Mouse (Mus musculus): Measurements from ENCODE around the gene Fbxw14.
"Not testable (repeated sequence)": the region's sequence is repeated elsewhere in the genome, so short reads cannot be mapped to it uniquely, and the experiment has no call there.

Gene Fbxw14

GRCm38 (mm10) chr9:109287576-109287975, at the start of gene Fbxw14:
TSS of gene Fbxw14 (minus strand) at chr9:109287676.
- not testable (repeated sequence) for DNase-seq (ENCODE audit: low spot score)

DNA sequence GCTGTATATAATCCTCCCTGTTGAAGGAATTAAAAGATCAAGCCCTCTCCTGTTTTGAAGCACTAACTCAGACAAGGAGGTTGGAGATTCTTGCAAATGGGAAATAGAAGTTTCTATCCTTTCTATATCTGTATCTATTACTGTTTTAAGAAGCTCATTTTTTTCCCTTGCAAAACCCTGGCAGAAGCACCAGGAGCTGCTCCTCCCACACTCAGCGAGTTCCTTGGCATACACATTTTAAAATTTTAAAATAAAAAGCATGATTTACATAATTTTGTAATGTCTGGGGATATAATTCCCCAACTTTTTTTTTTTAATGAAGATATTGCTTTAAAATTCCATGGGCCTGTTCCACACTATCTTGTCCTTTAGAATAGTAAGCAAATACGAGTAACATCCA, 24.4 kb downstream of the Fbxw14 start:
- no peak for DNase-seq (ENCODE audit: low spot score)

DNA sequence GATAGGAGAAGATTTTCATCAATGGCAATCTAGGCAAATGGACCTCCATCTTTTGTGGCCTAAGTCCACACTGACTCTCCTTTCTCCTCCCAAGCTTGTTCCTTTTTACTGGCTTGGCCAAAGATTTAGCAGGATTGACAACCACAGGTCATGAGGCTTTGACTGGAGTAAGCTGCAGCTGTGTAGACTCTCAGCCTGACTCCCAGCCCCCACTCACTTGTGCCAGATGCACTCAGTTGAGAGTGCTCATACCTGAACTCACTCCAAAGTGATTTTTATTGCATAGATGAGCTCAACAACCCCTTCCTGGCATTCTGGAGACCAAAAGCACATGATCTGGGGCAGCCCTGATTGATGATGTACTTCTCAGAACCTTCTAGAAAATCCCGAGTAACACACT, 52.8 kb downstream of the Fbxw14 start, which contains the start of gene Fbxw20:
Fbxw20 (minus strand) TSS at position 101 of the 400 bp plus-strand sequence.
- no peak for DNase-seq (ENCODE audit: low spot score)

All from T-cell, adult 2 months (primary cell).